Mouse (Mus musculus) liver, embryonic 15.5 days (tissue): ENCODE results near the gene Foxj2. TPM values are rescaled to one million over a fixed set of nuclear protein-coding genes. Genes with fewer than 3 reads are reported as not detected.

Experiments used
- ATAC-seq: fragments of 200-750 bp; cut with Nextera tagmentation; 2 replicates; pipeline ENCODE4 v1.8.0; 2017; ENCODE audit warnings: moderate number of reproducible peaks, mild to moderate bottlenecking, moderate library complexity; ENCODE audit not compliant: insufficient read depth
- H3K27ac ChIP-seq: fragments of 300-500 bp; sonication (generic); replicated peaks from 2 replicates; pipeline ENCODE4 v1.5.1; 2015; ENCODE audit warnings: mild to moderate bottlenecking, inconsistent platforms
- H3K27me3 ChIP-seq: fragments of 300-500 bp; sonication (generic); 2 replicates; pipeline ENCODE4 v1.6.1; 2015; ENCODE audit warnings: mild to moderate bottlenecking, inconsistent platforms
- H3K36me3 ChIP-seq: fragments of 300-500 bp; sonication (generic); replicated peaks from 2 replicates; pipeline ENCODE4 v1.6.1; 2015; ENCODE audit warnings: moderate library complexity, mild to moderate bottlenecking, inconsistent platforms
- H3K4me1 ChIP-seq: fragments of 300-500 bp; sonication (generic); replicated peaks from 2 replicates; pipeline ENCODE4 v1.6.1; 2015; ENCODE audit warnings: inconsistent platforms
- H3K4me2 ChIP-seq: fragments of 300-500 bp; sonication (generic); 2 replicates; pipeline ENCODE4 v1.6.1; 2015; ENCODE audit warnings: moderate library complexity, mild to moderate bottlenecking, inconsistent platforms
- H3K4me3 ChIP-seq: fragments of 300-500 bp; sonication (generic); replicated peaks from 2 replicates; pipeline ENCODE4 v1.5.1; 2015; ENCODE audit warnings: mild to moderate bottlenecking, inconsistent platforms
- H3K9ac ChIP-seq: fragments of 300-500 bp; sonication (generic); 2 replicates; pipeline ENCODE4 v1.6.1; 2015; ENCODE audit warnings: moderate library complexity, mild to moderate bottlenecking, inconsistent platforms
- H3K9me3 ChIP-seq: fragments of 300-500 bp; sonication (generic); replicated peaks from 2 replicates; pipeline ENCODE4 v1.6.1; 2016; ENCODE audit warnings: inconsistent platforms
- WGBS: fragments of 180-500 bp; shearing (Covaris S2); methylation state at CpG from one replicate; pipeline ENCODE4 v1.1.7; 2015; ENCODE audit warnings: mixed read lengths; ENCODE audit not compliant: insufficient replicate concordance; 5-methylcytosine and 5-hydroxymethylcytosine counted together
- polyA plus RNA-seq: library from polyadenylated mRNA; unstranded; fragments of >200 nt; fragmentation: Nextera tagmentation; extraction: Ambion mirVana; gene quantifications from 2 replicates; pipeline ENCODE4 v1.2.1, GENCODE M21; 2015

Gene Foxj2
- polyA plus RNA-seq, 1 experiment from 2014 or later, result 1.3 TPM

DNA sequence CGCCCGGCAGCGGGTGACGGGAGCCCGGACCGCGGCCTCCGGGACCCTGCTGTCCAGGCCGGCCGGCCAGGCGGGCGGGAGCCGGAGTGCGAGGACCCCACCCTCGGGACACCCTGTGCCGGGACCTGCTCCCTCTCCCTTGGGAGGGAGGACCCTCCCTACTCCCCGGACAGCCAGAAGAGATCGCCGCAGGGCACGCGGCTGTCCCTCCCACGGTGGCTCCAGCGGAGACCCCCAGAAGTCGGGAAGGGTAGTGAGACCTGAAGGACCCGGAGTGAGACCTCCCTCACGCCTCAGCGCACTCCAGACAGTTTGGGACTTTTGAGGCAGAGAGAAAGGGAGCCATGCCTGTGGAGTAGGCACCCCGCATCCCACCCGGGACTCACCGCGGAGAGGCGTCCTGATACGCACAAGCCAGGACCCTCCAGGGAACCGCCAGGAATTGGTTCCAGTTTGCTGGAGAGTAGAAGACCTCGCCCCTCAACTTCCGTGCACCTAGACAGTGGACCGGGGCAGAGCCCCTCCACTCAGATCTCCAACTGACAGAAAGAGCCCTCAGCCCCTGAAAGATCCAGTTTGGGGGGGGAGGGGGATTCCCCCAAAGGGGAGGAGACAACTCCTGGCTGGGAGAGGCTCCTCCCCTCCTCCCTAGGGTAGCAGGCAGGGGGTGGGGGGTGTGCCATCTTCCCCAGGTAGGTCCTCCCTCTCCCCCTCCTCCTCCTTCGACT, 521 bp downstream of the Foxj2 start:
- Histone ChIP-seq H3K9ac (peak overlapping the region; percentile 89), H3K4me2 (peak overlapping the region; percentile 98), H3K9me3 (no peaks in the 10 kb centered on the region), H3K27ac (peak overlapping the region; percentile 80), H3K4me3 (peak overlapping the region; percentile 78), H3K4me1 (peaks cover 56% of the 10 kb centered on the region), H3K27me3 (peaks cover 18% of the 10 kb centered on the region), H3K36me3 (no peaks in the 10 kb centered on the region)
- WGBS, result 2% methylated on average over 35 of the region's 38 CpGs
- ATAC-seq, result peak; percentile 67

DNA sequence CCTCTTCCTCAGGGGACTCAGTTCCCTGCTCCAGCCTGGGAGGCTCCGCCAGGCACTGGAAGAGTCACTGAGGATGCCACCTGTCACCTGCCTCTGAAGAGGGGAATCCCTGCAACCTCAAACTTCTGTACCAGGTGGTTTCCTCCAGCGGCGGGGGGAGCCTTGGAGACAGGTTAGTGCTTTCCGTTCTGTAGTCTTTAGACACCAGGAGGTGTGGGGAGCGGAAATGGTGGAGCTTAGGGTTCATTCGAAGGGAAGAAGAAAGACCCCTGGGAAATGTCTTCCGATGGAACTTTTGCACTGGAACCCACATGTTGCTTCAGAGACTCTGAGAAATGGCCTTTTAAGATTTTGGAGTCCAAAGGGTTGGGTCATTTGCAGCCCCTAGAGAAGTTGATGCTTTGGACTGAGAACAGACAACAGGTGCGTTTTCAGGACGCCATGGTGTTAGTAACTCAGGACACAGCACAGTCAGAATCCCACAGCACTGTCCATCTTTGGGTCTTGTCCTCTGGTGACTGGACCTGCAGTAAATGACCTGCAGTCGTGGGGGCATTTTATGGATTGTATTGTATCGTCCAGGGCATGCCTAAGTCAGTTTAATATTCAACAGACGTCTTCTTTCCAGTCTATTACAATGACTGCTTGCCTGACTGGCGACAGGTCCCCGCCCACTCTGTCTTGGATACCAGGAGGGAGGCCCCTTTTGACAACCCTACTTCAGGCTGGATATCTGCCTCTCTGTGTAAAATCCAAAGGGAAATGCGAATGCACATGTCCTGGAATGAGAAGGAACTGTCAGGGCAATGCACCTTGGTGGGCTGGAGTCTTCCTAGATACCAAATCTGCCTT, 1.3 kb downstream of the Foxj2 start:
- H3K4me1 ChIP-seq, result peaks cover 64% of the 10 kb centered on the region
- H3K4me3 ChIP-seq, result peak overlapping the region; percentile 78
- H3K9me3 ChIP-seq, result no peaks in the 10 kb centered on the region
- peaks cover 18% of the 10 kb centered on the region for H3K27me3 ChIP-seq
- no peak overlapping the region for H3K27ac ChIP-seq
- H3K9ac ChIP-seq, result peak overlapping the region; percentile 89; the same call in 1 of the 2 replicates
- 45% methylated on average over 15 of the region's 15 CpGs for WGBS
- H3K36me3 ChIP-seq, result no peaks in the 10 kb centered on the region
- peak overlapping the region; percentile 98 for H3K4me2 ChIP-seq
- no peak for ATAC-seq

DNA sequence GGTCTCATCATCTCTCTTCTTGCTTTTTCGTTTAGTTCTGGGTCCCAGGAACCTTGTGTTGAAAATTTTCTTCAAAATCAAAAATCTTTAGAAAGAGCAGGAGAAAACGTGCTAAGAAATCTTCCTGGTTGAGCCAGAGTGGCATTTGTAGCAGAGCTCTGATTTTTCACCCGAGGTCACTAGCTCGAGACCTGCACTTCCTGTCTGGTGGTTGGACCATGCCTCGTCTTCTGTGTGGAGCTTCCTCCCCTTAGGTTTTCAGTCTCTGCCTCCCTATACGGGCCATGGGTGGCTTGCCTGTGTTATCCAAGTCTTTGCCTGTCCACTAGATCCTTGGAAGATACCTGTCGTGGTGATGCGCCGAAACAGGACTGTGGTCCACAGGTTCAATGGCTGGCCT, 2.1 kb downstream of the Foxj2 start:
- no peak for ATAC-seq
- H3K4me3 ChIP-seq, result no peak overlapping the region
- no peak overlapping the region for H3K27ac ChIP-seq
- H3K27me3 ChIP-seq, result peaks cover 18% of the 10 kb centered on the region
- H3K9me3 ChIP-seq, result no peaks in the 10 kb centered on the region
- H3K4me2 ChIP-seq, result peak overlapping the region; percentile 98
- WGBS, result 45% methylated on average over 9 of the region's 9 CpGs
- H3K4me1 ChIP-seq, result peaks cover 72% of the 10 kb centered on the region
- H3K9ac ChIP-seq, result no peak overlapping the region
- no peaks in the 10 kb centered on the region for H3K36me3 ChIP-seq

DNA sequence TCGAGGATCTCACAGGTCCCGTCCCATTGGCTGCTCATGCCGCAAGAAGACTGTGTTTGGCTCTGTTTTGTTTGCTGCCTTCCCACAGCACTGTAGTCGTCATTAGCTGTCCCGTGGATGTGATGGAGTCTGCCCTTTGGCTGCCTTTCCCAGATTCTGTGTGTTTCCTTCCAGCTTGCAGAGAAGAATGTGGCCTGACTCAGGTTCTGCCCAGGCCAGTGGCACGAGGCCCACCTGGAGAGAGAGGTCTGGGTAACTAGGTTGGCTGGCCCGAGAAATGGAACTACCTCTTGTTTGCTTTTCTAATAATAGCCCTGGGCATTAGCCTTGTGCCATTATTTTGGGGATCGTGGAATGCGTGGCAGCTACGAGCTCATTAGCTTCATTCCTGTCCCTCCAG, 4.4 kb downstream of the Foxj2 start:
- Histone ChIP-seq H3K9ac (no peak overlapping the region), H3K4me1 (peaks cover 80% of the 10 kb centered on the region), H3K4me2 (no peak overlapping the region), H3K9me3 (no peaks in the 10 kb centered on the region), H3K27me3 (peaks cover 18% of the 10 kb centered on the region), H3K27ac (no peak overlapping the region), H3K36me3 (peaks cover 4% of the 10 kb centered on the region), H3K4me3 (no peak overlapping the region)
- 75% methylated on average over 10 of the region's 10 CpGs for WGBS
- ATAC-seq, result no peak

GRCm38 (mm10) chr6:122825166-122825565, 5.5 kb downstream of the Foxj2 start:
- peaks cover 14% of the 10 kb centered on the region for H3K27me3 ChIP-seq
- ATAC-seq, result no peak
- peaks cover 69% of the 10 kb centered on the region for H3K4me1 ChIP-seq
- H3K9me3 ChIP-seq, result no peaks in the 10 kb centered on the region
- H3K27ac ChIP-seq, result no peak overlapping the region
- no peak overlapping the region for H3K4me2 ChIP-seq
- WGBS, result 89% methylated on average over 9 of the region's 9 CpGs
- no peak overlapping the region for H3K9ac ChIP-seq
- no peak overlapping the region for H3K4me3 ChIP-seq
- peaks cover 12% of the 10 kb centered on the region for H3K36me3 ChIP-seq

- H3K27me3 ChIP-seq, result peaks cover 4% of the 10 kb centered on the region
- H3K9ac ChIP-seq, result peak overlapping the region; percentile 50
- H3K9me3 ChIP-seq, result no peaks in the 10 kb centered on the region
- peak overlapping the region; percentile 54 for H3K4me3 ChIP-seq
- peaks cover 60% of the 10 kb centered on the region for H3K4me1 ChIP-seq
- H3K36me3 ChIP-seq, result peaks cover 18% of the 10 kb centered on the region
- peak; percentile 97 for ATAC-seq
- WGBS, result 7% methylated on average over 29 of the region's 29 CpGs
- H3K27ac ChIP-seq, result peak overlapping the region; percentile 80
- peak overlapping the region; percentile 89 for H3K4me2 ChIP-seq
Observed at GRCm38 (mm10) chr6:122825923-122826742, 6.4 kb downstream of the Foxj2 start.

DNA sequence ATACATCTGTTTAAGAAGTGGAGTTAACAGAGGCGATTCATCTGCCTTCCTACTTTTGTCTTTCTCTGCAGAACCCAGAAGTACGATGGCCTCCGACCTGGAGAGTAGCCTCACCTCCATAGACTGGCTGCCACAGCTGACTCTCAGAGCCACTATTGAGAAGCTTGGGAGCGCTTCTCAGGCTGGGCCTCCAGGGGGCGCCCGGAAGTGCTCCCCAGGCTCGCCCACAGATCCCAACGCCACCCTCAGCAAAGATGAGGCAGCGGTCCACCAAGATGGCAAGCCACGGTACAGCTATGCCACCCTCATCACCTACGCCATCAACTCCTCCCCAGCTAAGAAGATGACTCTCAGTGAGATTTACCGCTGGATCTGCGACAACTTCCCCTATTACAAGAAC, 8.4 kb downstream of the Foxj2 start:
- no peak overlapping the region for H3K27ac ChIP-seq
- H3K4me1 ChIP-seq, result peaks cover 45% of the 10 kb centered on the region
- H3K36me3 ChIP-seq, result peaks cover 27% of the 10 kb centered on the region
- ATAC-seq, result no peak
- no peak overlapping the region for H3K4me3 ChIP-seq
- H3K4me2 ChIP-seq, result no peak overlapping the region
- WGBS, result 41% methylated on average over 13 of the region's 13 CpGs
- no peak overlapping the region for H3K9ac ChIP-seq
- no peaks in the 10 kb centered on the region for H3K9me3 ChIP-seq
- H3K27me3 ChIP-seq, result no peaks in the 10 kb centered on the region

DNA sequence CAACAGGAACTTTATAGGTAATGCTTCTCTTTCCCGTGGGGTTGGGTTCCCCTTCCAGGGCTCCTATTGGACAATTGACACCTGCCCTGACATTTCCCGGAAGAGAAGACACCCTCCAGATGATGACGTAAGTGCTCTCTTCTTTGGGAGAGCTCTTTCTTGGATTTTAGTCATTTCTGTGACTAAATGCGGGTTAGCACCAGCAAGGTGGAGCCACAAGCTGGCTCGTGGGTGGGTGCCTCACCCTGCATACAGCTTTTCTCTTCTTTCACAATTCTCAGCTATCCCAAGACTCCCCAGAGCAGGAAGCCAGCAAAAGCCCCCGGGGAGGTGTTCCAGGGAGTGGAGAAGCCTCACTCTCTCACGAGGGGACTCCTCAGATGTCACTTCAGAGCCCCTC, 13.2 kb downstream of the Foxj2 start:
- ATAC-seq, result no peak
- Histone ChIP-seq H3K27me3 (no peaks in the 10 kb centered on the region), H3K9ac (no peak overlapping the region), H3K27ac (no peak overlapping the region), H3K9me3 (no peaks in the 10 kb centered on the region), H3K4me2 (no peak overlapping the region), H3K4me1 (peaks cover 5% of the 10 kb centered on the region), H3K4me3 (no peak overlapping the region), H3K36me3 (peaks cover 67% of the 10 kb centered on the region)
- 69% methylated on average over 7 of the region's 7 CpGs for WGBS

DNA sequence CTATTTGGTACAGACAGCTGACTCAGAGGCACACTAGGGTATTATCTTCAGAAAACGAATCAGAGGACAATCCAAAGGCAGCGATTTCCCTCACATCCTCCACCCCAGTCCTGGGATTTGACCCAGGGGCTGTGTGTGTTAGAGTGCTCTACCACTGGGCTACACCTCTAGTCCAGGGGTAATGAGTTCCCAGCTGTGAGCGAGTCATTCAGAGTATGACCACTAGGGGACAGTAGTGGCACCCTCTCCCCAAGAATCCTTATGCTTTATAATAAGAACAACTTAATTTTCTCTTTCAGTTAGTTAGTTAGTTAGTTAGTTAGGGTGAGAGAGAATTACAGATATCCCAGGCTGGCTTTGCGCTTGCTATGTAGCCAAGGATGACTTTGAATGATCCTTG, 14.7 kb downstream of the Foxj2 start:
- H3K4me3 ChIP-seq, result no peak overlapping the region
- H3K9ac ChIP-seq, result no peak overlapping the region
- H3K4me1 ChIP-seq, result no peaks in the 10 kb centered on the region
- peaks cover 74% of the 10 kb centered on the region for H3K36me3 ChIP-seq
- no peaks in the 10 kb centered on the region for H3K9me3 ChIP-seq
- 50% methylated on average over 4 of the region's 4 CpGs for WGBS
- H3K27ac ChIP-seq, result no peak overlapping the region
- no peak overlapping the region for H3K4me2 ChIP-seq
- no peaks in the 10 kb centered on the region for H3K27me3 ChIP-seq
- ATAC-seq, result no peak

DNA sequence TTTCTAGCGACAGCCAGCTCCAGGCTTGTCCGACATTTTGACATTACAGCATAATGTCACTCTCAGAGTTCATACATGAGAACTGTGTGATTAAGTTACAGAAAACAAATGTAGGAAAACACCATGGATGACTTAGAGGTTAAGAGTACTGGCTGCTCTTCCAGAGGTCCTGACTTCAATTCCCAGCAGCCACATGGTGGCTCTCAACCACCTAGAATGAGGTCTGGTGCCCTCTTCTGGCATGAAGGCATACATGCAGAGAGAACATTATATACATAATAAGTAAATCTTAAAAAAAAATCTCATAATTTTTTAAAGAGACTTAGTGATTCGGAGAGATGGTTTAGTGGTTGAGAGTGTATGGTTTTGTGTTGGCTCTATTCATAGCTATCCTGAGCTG, 17.3 kb downstream of the Foxj2 start:
- no peak overlapping the region for H3K27ac ChIP-seq
- 89% methylated on average over 3 of the region's 3 CpGs for WGBS
- ATAC-seq, result no peak
- no peaks in the 10 kb centered on the region for H3K9me3 ChIP-seq
- no peak overlapping the region for H3K4me3 ChIP-seq
- H3K4me1 ChIP-seq, result no peaks in the 10 kb centered on the region
- no peak overlapping the region for H3K9ac ChIP-seq
- peaks cover 78% of the 10 kb centered on the region for H3K36me3 ChIP-seq
- H3K27me3 ChIP-seq, result no peaks in the 10 kb centered on the region
- H3K4me2 ChIP-seq, result no peak overlapping the region

- Histone ChIP-seq H3K4me2 (no peak overlapping the region), H3K4me3 (no peak overlapping the region), H3K36me3 (peaks cover 78% of the 10 kb centered on the region), H3K27me3 (no peaks in the 10 kb centered on the region), H3K9ac (no peak overlapping the region), H3K27ac (no peak overlapping the region), H3K4me1 (no peaks in the 10 kb centered on the region), H3K9me3 (no peaks in the 10 kb centered on the region)
- ATAC-seq, result no peak
- WGBS, result 73% methylated on average over 5 of the region's 5 CpGs
Observed at GRCm38 (mm10) chr6:122837539-122837938, 17.8 kb downstream of the Foxj2 start.
